Mouse (Mus musculus) forebrain, embryonic 13.5 days (tissue): Measurements from ENCODE around the gene Gm10563. TPM values are rescaled to one million over a fixed set of nuclear protein-coding genes. Genes with fewer than 3 reads are reported as not detected.

Experiments used
- ATAC-seq: fragments of 200-750 bp; cut with Nextera tagmentation; 2 replicates; pipeline ENCODE4 v1.8.0; 2017
- H3K27ac ChIP-seq: fragments of 300-500 bp; sonication (generic); 2 replicates; pipeline ENCODE4 v1.5.1; 2015; ENCODE audit warnings: inconsistent platforms, mild to moderate bottlenecking, moderate library complexity
- H3K27me3 ChIP-seq: fragments of 300-500 bp; sonication (generic); 2 replicates; pipeline ENCODE4 v1.6.1; 2015; ENCODE audit warnings: mild to moderate bottlenecking, inconsistent platforms
- H3K36me3 ChIP-seq: fragments of 300-500 bp; sonication (generic); 2 replicates; pipeline ENCODE4 v1.6.1; 2015; ENCODE audit warnings: mild to moderate bottlenecking, inconsistent platforms; ENCODE audit not compliant: poor library complexity, severe bottlenecking
- H3K4me1 ChIP-seq: fragments of 300-500 bp; sonication (generic); 2 replicates; pipeline ENCODE4 v1.6.1; 2015; ENCODE audit warnings: inconsistent platforms
- H3K4me2 ChIP-seq: fragments of 300-500 bp; sonication (generic); 2 replicates; pipeline ENCODE4 v1.6.1; 2015; ENCODE audit warnings: inconsistent platforms, mild to moderate bottlenecking, moderate library complexity
- H3K4me3 ChIP-seq: fragments of 300-500 bp; sonication (generic); 2 replicates; pipeline ENCODE4 v1.5.1; 2015; ENCODE audit warnings: mild to moderate bottlenecking, inconsistent platforms
- H3K9ac ChIP-seq: fragments of 300-500 bp; sonication (generic); 2 replicates; pipeline ENCODE4 v1.6.1; 2015; ENCODE audit warnings: mild to moderate bottlenecking, inconsistent platforms
- H3K9me3 ChIP-seq: fragments of 300-500 bp; sonication (generic); replicated peaks from 2 replicates; pipeline ENCODE4 v1.6.1; 2016; ENCODE audit warnings: inconsistent platforms
- WGBS: fragments of 180-500 bp; shearing (Covaris S2); methylation state at CpG from one replicate; pipeline ENCODE4 v1.1.7; 2015; 5-methylcytosine and 5-hydroxymethylcytosine counted together
- polyA plus RNA-seq: library from polyadenylated mRNA; unstranded; fragments of >200 nt; fragmentation: Nextera tagmentation; extraction: Ambion mirVana; gene quantifications from 2 replicates; pipeline ENCODE4 v1.2.1, GENCODE M21; 2015

Gene Gm10563
- polyA plus RNA-seq, 1 experiment from 2014 or later: not detected

DNA sequence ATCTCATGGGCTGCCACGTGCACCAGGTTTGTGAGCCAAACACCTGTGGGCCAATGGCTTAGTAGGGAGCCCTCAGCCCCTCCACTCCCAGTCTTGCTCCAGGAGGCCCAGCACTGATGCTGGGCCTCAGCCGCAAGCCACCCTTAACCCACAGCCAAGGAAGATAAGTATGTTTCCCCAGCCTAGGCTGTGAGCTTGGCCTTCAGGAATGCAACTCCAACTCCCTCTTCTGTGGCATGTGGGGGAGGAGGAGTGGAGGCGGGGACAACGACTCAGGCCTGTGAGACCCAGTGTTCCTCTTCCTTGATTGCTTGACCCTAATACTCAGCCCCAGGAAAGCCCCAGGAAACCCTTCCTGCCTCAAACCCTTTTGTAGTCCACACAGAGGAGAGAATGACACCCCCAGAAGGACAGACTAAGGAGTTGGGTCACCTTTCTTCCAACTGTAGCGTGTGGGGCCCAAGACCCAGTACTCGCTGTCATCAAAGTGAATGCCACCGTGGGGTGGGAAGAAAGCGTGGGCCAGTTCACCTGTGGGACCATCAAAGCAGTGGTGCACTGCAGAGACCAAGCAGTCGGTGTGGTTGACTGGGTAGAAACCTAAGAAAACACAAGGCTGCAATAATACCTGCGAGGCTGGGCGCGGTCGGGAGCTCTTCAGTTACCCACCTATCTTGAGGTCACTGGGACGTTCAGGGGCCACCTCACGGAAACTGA lies 6.5 kb upstream of the Gm10563 start:
- H3K36me3 ChIP-seq: peaks cover 61% of the 10 kb centered on the region
- no peak overlapping the region for H3K4me2 ChIP-seq
- H3K4me3 ChIP-seq: no peak overlapping the region
- H3K9ac ChIP-seq: no peak overlapping the region
- 70% methylated on average over 15 of the region's 15 CpGs for WGBS
- H3K9me3 ChIP-seq: no peaks in the 10 kb centered on the region
- no peak overlapping the region for H3K27ac ChIP-seq
- peaks cover 34% of the 10 kb centered on the region for H3K4me1 ChIP-seq
- no peak for ATAC-seq
- peaks cover 60% of the 10 kb centered on the region for H3K27me3 ChIP-seq

DNA sequence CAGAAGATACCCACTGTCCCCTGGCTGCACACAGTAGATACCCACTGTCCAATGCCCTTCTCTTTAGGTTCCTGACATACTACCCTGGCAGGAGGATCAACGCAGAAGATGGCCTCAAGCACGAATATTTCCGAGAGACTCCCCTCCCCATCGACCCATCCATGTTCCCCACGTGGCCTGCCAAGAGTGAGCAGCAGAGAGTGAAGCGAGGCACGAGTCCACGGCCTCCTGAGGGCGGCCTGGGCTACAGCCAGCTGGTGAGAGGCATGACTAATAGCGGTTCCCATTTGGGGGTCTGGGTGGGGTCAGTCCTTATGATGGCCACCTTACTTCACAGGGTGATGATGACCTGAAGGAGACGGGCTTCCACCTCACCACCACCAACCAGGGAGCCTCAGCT lies 4.1 kb upstream of the Gm10563 start:
- no peak for ATAC-seq
- H3K36me3 ChIP-seq: peaks cover 65% of the 10 kb centered on the region
- no peaks in the 10 kb centered on the region for H3K9me3 ChIP-seq
- WGBS: 93% methylated on average over 11 of the region's 11 CpGs
- no peak overlapping the region for H3K4me3 ChIP-seq
- H3K4me1 ChIP-seq: peaks cover 22% of the 10 kb centered on the region
- no peak overlapping the region for H3K27ac ChIP-seq
- H3K4me2 ChIP-seq: no peak overlapping the region
- H3K9ac ChIP-seq: no peak overlapping the region
- peaks cover 36% of the 10 kb centered on the region for H3K27me3 ChIP-seq

DNA sequence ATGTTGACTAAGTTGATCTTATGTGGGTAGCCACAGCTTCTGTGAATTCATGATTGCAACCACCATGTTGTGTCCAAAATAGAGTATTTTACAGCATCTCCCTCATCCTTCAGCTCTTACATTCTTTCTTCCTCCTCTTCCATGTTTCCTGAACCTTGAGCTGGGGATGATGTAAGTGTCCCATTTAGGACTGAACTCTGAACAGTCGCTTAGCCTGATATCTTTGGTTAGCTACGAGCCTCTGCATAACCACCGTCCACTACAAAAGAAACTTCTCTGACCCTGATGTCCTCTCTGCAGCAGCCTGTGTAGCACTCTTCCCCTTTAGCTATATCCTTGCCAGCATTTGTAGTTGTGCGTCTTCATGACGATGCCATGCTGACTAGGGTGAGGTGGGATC lies 513 bp upstream of the Gm10563 start:
- no peak overlapping the region for H3K27ac ChIP-seq
- no peak overlapping the region for H3K4me3 ChIP-seq
- no peak overlapping the region for H3K4me2 ChIP-seq
- peaks cover under 1% of the 10 kb centered on the region; the same call in 1 of the 2 replicates for H3K27me3 ChIP-seq
- no peaks in the 10 kb centered on the region for H3K9me3 ChIP-seq
- ATAC-seq: no peak
- H3K4me1 ChIP-seq: no peaks in the 10 kb centered on the region
- H3K9ac ChIP-seq: no peak overlapping the region
- 94% methylated on average over 5 of the region's 5 CpGs for WGBS
- peaks cover 88% of the 10 kb centered on the region for H3K36me3 ChIP-seq

DNA sequence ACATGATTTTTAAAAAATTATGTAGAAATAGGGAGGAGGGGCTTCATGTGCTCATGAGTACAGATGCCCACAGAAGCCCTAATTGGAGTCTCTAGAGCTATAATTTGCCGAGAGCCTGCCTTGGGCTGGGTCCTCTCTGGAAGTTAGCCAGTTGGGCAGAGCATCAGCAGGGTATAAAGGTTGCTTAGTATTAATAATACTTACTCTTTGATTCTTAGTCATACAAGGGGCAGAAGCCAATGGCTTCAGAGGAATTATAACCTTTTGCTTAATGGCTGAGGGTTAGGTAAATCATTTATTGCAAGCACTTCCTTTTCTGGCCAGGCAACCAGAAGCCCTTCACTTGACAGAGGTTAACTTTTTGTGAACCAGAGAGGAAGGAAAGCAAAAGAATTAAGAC lies 1.7 kb downstream of the Gm10563 start:
- H3K27ac ChIP-seq: no peak overlapping the region
- H3K9ac ChIP-seq: no peak overlapping the region
- no peaks in the 10 kb centered on the region for H3K9me3 ChIP-seq
- no peak overlapping the region for H3K4me3 ChIP-seq
- no peak overlapping the region for H3K4me2 ChIP-seq
- H3K27me3 ChIP-seq: no peaks in the 10 kb centered on the region
- ATAC-seq: no peak
- WGBS: 96% methylated on average over 1 of the region's 1 CpGs
- peaks cover 84% of the 10 kb centered on the region for H3K36me3 ChIP-seq
- H3K4me1 ChIP-seq: no peaks in the 10 kb centered on the region

DNA sequence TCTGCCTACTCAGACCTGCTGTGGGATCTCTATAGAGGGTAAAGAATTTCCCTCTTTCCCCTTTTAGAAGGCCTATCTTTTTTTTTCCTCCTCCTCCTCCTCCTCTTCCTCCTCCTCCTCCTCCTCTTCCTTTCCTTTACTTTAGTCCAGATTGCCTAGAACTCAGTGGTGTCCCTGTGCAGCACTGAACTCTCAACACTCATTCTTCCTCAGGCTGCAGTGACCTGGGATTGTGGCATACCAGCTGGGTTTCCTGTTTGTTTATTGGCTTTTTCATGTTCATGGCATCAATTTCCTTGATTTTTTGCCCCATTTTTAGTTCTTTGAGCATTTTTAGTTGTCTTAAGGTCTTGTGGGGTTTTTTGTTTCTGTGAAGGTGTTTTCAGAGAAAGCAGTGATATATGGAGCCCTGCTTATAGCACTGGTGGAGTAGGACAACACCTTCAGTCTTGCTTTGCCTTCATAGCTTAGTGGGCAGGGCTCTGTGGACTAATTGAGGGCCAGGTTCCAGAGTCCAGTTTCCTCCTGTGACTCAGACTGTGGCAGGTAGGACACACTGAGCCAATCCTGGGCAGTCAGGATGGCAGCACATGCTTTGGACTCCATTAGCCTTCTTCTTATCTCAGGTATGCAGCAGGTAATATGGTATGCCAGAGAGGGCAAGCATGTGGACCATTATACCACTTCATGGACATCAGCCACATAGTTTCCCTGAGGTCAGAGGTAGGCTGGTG lies 9.3 kb downstream of the Gm10563 start:
- H3K4me1 ChIP-seq: no peaks in the 10 kb centered on the region
- ATAC-seq: no peak
- H3K9me3 ChIP-seq: no peaks in the 10 kb centered on the region
- H3K36me3 ChIP-seq: peaks cover 91% of the 10 kb centered on the region
- H3K4me2 ChIP-seq: no peak overlapping the region
- H3K9ac ChIP-seq: no peak overlapping the region
- H3K4me3 ChIP-seq: no peak overlapping the region
- no peak overlapping the region for H3K27ac ChIP-seq
- H3K27me3 ChIP-seq: no peaks in the 10 kb centered on the region

DNA sequence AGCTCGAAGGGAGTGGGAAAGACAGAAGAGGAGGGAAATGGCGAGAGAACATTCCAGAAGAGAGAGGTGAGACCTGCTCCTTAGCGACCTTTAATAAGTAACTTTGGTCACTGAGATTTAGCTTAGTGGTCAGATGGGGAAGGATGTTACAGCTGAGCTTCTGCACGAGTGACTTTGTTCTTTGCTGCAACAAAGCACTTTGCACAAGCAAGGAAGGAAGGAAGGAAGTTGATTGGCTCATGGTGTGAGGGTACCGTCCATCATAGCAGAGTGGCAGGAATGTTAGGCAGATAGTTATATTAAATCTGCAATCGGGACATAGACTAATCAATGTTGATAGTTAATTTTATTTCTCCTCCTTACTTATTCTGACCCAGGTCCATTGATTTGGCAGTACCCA lies 14.9 kb downstream of the Gm10563 start:
- Histone ChIP-seq H3K27me3 (no peaks in the 10 kb centered on the region), H3K36me3 (peaks cover 79% of the 10 kb centered on the region), H3K4me2 (no peak overlapping the region), H3K4me1 (peaks cover 4% of the 10 kb centered on the region), H3K4me3 (no peak overlapping the region), H3K9ac (no peak overlapping the region), H3K27ac (no peak overlapping the region), H3K9me3 (no peaks in the 10 kb centered on the region)
- no peak for ATAC-seq
- 85% methylated on average over 6 of the region's 6 CpGs for WGBS

DNA sequence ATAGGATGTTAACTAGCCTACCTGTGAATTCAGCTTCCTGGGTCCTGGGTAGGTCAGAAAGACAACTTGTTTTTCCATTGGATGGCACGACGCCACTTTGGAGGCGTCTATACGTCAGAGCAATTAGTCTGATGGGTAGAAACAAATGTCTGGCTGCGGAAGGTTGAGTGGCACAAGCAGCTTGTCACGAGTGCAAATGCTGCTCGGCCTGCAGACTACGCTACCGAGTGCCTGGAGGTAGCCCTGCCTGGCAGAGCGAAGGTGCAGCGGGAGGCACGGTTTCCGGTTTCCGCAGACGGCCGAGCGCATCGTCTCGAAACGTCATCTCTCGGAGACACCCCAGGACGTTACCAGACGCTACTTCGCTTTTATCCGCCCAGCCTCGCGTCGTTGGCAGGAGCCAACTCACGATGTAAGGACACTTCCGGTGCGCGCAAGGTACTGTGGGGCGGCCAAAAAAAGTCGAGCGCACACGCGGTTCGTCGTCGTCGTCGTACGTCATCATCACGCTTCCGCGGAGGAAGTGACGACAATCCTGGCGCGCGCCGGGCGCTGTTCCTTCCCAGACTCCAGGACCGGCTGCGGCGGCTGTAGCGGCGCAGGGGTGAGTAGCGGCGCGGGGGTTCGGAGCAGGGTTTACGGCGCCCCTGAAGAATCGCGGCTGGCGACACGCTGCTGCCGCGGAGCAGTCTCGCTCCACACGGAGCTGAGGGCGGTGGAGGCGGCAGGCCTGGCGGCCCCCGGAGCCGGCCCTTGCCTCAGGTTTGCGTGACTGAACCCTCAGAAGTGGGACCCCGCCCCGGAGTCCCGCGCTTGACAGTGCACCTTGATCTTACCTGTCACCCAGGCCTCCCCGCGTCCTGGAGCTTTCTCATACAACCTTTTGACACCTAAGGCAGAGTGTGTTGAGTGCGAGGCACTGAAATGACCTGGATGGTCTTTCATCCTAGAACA lies 20.6 kb downstream of the Gm10563 start, which contains the start of gene Cdk11b:
Gene Cdk11b, plus strand, starts transcription at position 517 of the 954 bp plus-strand sequence.
- WGBS: under 1% methylated on average over 84 of the region's 84 CpGs

DNA sequence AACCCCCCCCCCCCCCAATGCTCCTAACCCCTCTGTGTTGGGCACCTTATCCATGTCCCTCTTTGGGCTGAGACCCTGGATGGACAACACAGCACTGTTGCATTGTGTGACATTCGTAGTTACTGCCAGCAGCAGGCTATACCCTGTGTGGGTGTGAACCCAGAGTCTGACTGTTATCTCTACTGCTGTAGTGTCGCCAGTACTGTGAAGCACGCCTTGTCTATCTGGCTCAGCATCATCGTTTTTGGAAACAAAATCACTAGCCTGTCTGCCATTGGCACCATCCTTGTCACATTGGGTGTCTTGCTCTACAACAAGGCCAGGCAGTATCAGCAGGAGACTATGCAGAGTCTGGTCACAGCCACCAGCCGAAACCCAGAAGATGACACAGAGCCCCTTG lies 26.9 kb downstream of the Gm10563 start:
- no peak for ATAC-seq
- H3K4me3 ChIP-seq: no peak overlapping the region
- H3K9me3 ChIP-seq: no peaks in the 10 kb centered on the region
- peaks cover 76% of the 10 kb centered on the region for H3K36me3 ChIP-seq
- H3K9ac ChIP-seq: no peak overlapping the region
- WGBS: 95% methylated on average over 5 of the region's 5 CpGs
- H3K27ac ChIP-seq: no peak overlapping the region
- H3K4me1 ChIP-seq: peaks cover 1% of the 10 kb centered on the region
- H3K4me2 ChIP-seq: no peak overlapping the region
- H3K27me3 ChIP-seq: no peaks in the 10 kb centered on the region

More for the DNA sequence above, 20.6 kb downstream of the Gm10563 start, which contains the start of gene Cdk11b:
- peak; percentile 100 for ATAC-seq
- Histone ChIP-seq H3K27me3 (no peaks in the 10 kb centered on the region), H3K9me3 (no peaks in the 10 kb centered on the region), H3K4me1 (peaks cover 13% of the 10 kb centered on the region), H3K27ac (peak within 1 kb of the TSS; percentile 89), H3K4me2 (peak within 1 kb of the TSS; percentile 75), H3K36me3 (peaks cover 46% of the 10 kb centered on the region), H3K9ac (peak within 1 kb of the TSS; percentile 87), H3K4me3 (peak within 1 kb of the TSS; percentile 97)

DNA sequence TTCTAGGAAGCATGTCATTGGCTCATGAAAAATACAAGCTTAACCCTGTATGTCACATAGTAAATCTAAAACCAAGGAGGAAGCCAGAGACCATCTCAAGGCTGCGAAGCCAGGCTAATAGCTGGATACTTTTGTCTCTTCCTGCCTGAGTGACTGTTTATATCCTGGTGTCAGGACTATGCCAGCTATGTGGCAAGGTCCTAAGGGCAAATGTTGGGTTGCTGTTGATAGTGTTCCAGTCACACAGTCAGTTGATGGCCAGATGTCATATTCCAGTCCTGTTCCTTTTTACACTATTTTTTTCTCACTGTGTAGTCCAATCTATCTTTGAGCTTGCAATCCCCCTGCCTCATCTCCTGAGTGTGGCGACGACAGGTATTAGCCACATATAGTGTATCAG lies 31.9 kb downstream of the Gm10563 start:
- WGBS: 98% methylated on average over 3 of the region's 3 CpGs
- no peak for ATAC-seq
- Histone ChIP-seq H3K27ac (no peak overlapping the region), H3K4me1 (no peaks in the 10 kb centered on the region), H3K9ac (no peak overlapping the region), H3K4me2 (no peak overlapping the region), H3K9me3 (no peaks in the 10 kb centered on the region), H3K4me3 (no peak overlapping the region), H3K27me3 (no peaks in the 10 kb centered on the region), H3K36me3 (peaks cover 80% of the 10 kb centered on the region)

DNA sequence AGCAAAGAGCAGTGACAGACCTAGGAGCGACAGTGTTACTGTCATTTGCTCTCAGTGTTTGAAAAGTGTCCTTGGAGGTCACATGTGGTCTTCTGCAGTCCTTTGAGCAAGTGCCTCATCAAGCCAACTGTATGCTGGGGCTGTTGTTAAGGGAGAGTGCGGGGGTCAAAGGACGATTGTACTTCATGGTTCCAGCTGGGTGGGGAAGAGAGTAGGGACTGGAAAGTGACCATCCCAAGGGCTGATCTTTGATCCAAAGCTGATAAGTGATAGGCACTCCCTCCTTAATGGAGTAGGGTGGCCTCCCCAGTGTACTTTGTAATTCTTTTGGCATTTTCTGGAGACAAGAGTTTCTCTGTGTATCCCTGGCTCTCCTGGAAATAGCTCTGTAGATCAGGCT lies 33.3 kb downstream of the Gm10563 start:
- H3K4me2 ChIP-seq: no peak overlapping the region
- no peaks in the 10 kb centered on the region for H3K27me3 ChIP-seq
- no peak overlapping the region for H3K4me3 ChIP-seq
- peaks cover 67% of the 10 kb centered on the region for H3K36me3 ChIP-seq
- no peak for ATAC-seq
- no peak overlapping the region for H3K27ac ChIP-seq
- 90% methylated on average over 3 of the region's 3 CpGs for WGBS
- no peaks in the 10 kb centered on the region for H3K9me3 ChIP-seq
- no peak overlapping the region for H3K9ac ChIP-seq
- no peaks in the 10 kb centered on the region for H3K4me1 ChIP-seq

DNA sequence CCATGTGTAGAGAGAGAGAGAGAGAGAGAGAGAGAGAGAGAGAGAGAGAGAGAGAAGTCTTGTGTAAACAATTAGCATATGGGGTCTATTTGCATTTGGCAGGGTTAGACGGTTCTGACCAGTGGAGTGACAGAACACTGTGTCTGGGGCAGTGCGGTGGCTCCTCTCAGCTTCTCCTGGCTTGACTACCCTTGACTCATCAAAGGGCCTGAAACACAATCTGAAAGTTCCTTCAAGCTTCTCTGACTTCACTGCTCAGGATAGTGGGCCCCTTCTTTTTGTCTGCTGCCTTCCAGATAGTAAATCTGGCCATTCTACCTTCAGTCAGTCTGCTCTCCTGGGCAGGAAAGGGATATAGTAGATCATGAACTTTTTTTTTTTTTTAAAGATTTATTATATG lies 38.4 kb downstream of the Gm10563 start:
- H3K4me3 ChIP-seq: no peak overlapping the region
- peaks cover 43% of the 10 kb centered on the region for H3K36me3 ChIP-seq
- H3K9ac ChIP-seq: no peak overlapping the region
- H3K27ac ChIP-seq: no peak overlapping the region
- H3K9me3 ChIP-seq: no peaks in the 10 kb centered on the region
- H3K27me3 ChIP-seq: no peaks in the 10 kb centered on the region
- no peak for ATAC-seq
- H3K4me1 ChIP-seq: peaks cover 12% of the 10 kb centered on the region
- no peak overlapping the region for H3K4me2 ChIP-seq
- 84% methylated on average over 2 of the region's 2 CpGs for WGBS

DNA sequence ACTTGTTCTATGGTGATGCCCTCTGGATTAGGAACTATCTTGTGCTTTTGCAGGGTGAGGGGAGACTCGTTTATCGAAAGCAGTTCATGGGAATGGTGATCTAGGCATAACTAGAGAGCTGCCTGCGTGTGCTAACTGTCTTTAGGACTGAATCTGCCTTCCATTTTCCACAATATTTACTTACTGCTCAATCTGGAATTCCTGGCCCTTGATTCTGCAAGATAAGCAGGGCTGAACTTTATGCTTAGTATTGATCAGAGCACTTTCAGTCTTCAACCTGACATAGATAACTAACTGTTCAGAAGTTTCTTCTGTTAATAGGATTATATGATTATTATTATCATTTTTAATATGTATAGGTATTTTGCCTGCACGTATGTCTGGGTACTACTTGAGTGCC lies 40.1 kb downstream of the Gm10563 start:
- H3K4me1 ChIP-seq: peaks cover 17% of the 10 kb centered on the region
- H3K9me3 ChIP-seq: no peaks in the 10 kb centered on the region
- no peak overlapping the region for H3K4me2 ChIP-seq
- peaks cover 29% of the 10 kb centered on the region for H3K36me3 ChIP-seq
- ATAC-seq: no peak
- 96% methylated on average over 4 of the region's 4 CpGs for WGBS
- no peak overlapping the region for H3K4me3 ChIP-seq
- H3K9ac ChIP-seq: no peak overlapping the region
- no peaks in the 10 kb centered on the region for H3K27me3 ChIP-seq
- no peak overlapping the region for H3K27ac ChIP-seq
